Mouse (Mus musculus) spleen, adult 2 months (tissue): ENCODE measurements at regions not wholly inside any gene's neighbourhood (a gene's known extent, or its start where the extent isn't known, plus 50 kb on each side); places are given as distances from the start of the nearest gene placed in this dataset.

Source experiments
- CTCF ChIP-seq: fragments of 200-500 bp; IDR thresholded peaks from 2 replicates; pipeline ENCODE4 v1.5.1; 2011; ENCODE audit warnings: mild to moderate bottlenecking, inconsistent platforms; ENCODE audit not compliant: insufficient read depth, insufficient read length, insufficient replicate concordance; ENCODE audit errors: extremely low read depth
- POLR2A ChIP-seq: fragments of 200-500 bp; IDR thresholded peaks from 2 replicates; pipeline ENCODE4 v1.6.1; 2011; ENCODE audit warnings: low read depth, low read length, inconsistent platforms

GRCm38 (mm10) chr16:78709943-78710342 lies 133.4 kb upstream of the D16Ertd472e start:
- TF ChIP-seq POLR2A (no peak), CTCF (no peak)
